Mouse (Mus musculus): Measurements from ENCODE around the gene Pde4b. TPM values are rescaled to one million over a fixed set of nuclear protein-coding genes. Genes with fewer than 3 reads are reported as not detected.
A peak's percentile ranks its signal among the peaks of the same experiment; 100 is the strongest.
"Not testable (repeated sequence)": the region's sequence is repeated elsewhere in the genome, so short reads cannot be mapped to it uniquely, and the experiment has no call there.

Pde4b gene
- total RNA-seq, 1 experiment from 2014 or later = 214 TPM

GRCm38 (mm10) chr4:102480830-102481484, 393.6 kb downstream of the Pde4b start:
- ATAC-seq (replicated peaks in 1 of 2; ENCODE audit: insufficient read depth in 1 of 2, low FRiP score in 2 of 2, low TSS enrichment in 1 of 2, low read depth in 1 of 2, poor library complexity in 2 of 2, severe bottlenecking in 2 of 2) = peak in 1 of 2 experiments; percentile 49; a peak in 2 of 4 replicates

- no peak for ATAC-seq (replicated peaks in 1 of 2; ENCODE audit: insufficient read depth in 1 of 2, low FRiP score in 2 of 2, low TSS enrichment in 1 of 2, low read depth in 1 of 2, poor library complexity in 2 of 2, severe bottlenecking in 2 of 2)
These were observed 396.1 kb downstream of the Pde4b start for GRCm38 (mm10) chr4:102483354-102484018.

- no peak for ATAC-seq (replicated peaks in 1 of 2; ENCODE audit: insufficient read depth in 1 of 2, low FRiP score in 2 of 2, low TSS enrichment in 1 of 2, low read depth in 1 of 2, poor library complexity in 2 of 2, severe bottlenecking in 2 of 2)
These were observed 397.4 kb downstream of the Pde4b start for GRCm38 (mm10) chr4:102484738-102485137.

GRCm38 (mm10) chr4:102486134-102486920, 399.0 kb downstream of the Pde4b start:
- ATAC-seq (replicated peaks in 1 of 2; ENCODE audit: insufficient read depth in 1 of 2, low FRiP score in 2 of 2, low TSS enrichment in 1 of 2, low read depth in 1 of 2, poor library complexity in 2 of 2, severe bottlenecking in 2 of 2) = peak in 1 of 2 experiments; percentile 51; a peak in 2 of 4 replicates

GRCm38 (mm10) chr4:102486921-102487240, 399.5 kb downstream of the Pde4b start:
- no peak for ATAC-seq (replicated peaks in 1 of 2; ENCODE audit: insufficient read depth in 1 of 2, low FRiP score in 2 of 2, low TSS enrichment in 1 of 2, low read depth in 1 of 2, poor library complexity in 2 of 2, severe bottlenecking in 2 of 2)

- no peak for ATAC-seq (replicated peaks in 1 of 2; ENCODE audit: insufficient read depth in 1 of 2, low FRiP score in 2 of 2, low TSS enrichment in 1 of 2, low read depth in 1 of 2, poor library complexity in 2 of 2, severe bottlenecking in 2 of 2)
These were observed 400.7 kb downstream of the Pde4b start for GRCm38 (mm10) chr4:102488000-102488399.

GRCm38 (mm10) chr4:102491468-102492123, 404.3 kb downstream of the Pde4b start:
- no peak for ATAC-seq (replicated peaks in 1 of 2; ENCODE audit: insufficient read depth in 1 of 2, low FRiP score in 2 of 2, low TSS enrichment in 1 of 2, low read depth in 1 of 2, poor library complexity in 2 of 2, severe bottlenecking in 2 of 2)

- ATAC-seq (replicated peaks in 1 of 2; ENCODE audit: insufficient read depth in 1 of 2, low FRiP score in 2 of 2, low TSS enrichment in 1 of 2, low read depth in 1 of 2, poor library complexity in 2 of 2, severe bottlenecking in 2 of 2) = no peak
These were observed 405.6 kb downstream of the Pde4b start for GRCm38 (mm10) chr4:102492911-102493310.

GRCm38 (mm10) chr4:102493342-102494128, 406.2 kb downstream of the Pde4b start:
- peak; percentile 38 to 73; a peak in 2 of 4 replicates for ATAC-seq (replicated peaks in 1 of 2; ENCODE audit: insufficient read depth in 1 of 2, low FRiP score in 2 of 2, low TSS enrichment in 1 of 2, low read depth in 1 of 2, poor library complexity in 2 of 2, severe bottlenecking in 2 of 2)

- ATAC-seq (replicated peaks in 1 of 2; ENCODE audit: insufficient read depth in 1 of 2, low FRiP score in 2 of 2, low TSS enrichment in 1 of 2, low read depth in 1 of 2, poor library complexity in 2 of 2, severe bottlenecking in 2 of 2) = not testable (repeated sequence)
These were observed 406.9 kb downstream of the Pde4b start for GRCm38 (mm10) chr4:102494203-102494602.

GRCm38 (mm10) chr4:102495001-102495400, 407.7 kb downstream of the Pde4b start:
- no peak for ATAC-seq (replicated peaks in 1 of 2; ENCODE audit: insufficient read depth in 1 of 2, low FRiP score in 2 of 2, low TSS enrichment in 1 of 2, low read depth in 1 of 2, poor library complexity in 2 of 2, severe bottlenecking in 2 of 2)

GRCm38 (mm10) chr4:102495474-102495873, 408.1 kb downstream of the Pde4b start:
- peak in 1 of 2 experiments; percentile 52; a peak in 1 of 4 replicates for ATAC-seq (replicated peaks in 1 of 2; ENCODE audit: insufficient read depth in 1 of 2, low FRiP score in 2 of 2, low TSS enrichment in 1 of 2, low read depth in 1 of 2, poor library complexity in 2 of 2, severe bottlenecking in 2 of 2)

- no peak for ATAC-seq (replicated peaks in 1 of 2; ENCODE audit: insufficient read depth in 1 of 2, low FRiP score in 2 of 2, low TSS enrichment in 1 of 2, low read depth in 1 of 2, poor library complexity in 2 of 2, severe bottlenecking in 2 of 2)
These were observed 409.2 kb downstream of the Pde4b start for GRCm38 (mm10) chr4:102496269-102497177.

- ATAC-seq (replicated peaks in 1 of 2; ENCODE audit: insufficient read depth in 1 of 2, low FRiP score in 2 of 2, low TSS enrichment in 1 of 2, low read depth in 1 of 2, poor library complexity in 2 of 2, severe bottlenecking in 2 of 2) = no peak
These were observed 409.9 kb downstream of the Pde4b start for GRCm38 (mm10) chr4:102497221-102497620.

- ATAC-seq (replicated peaks in 1 of 2; ENCODE audit: insufficient read depth in 1 of 2, low FRiP score in 2 of 2, low TSS enrichment in 1 of 2, low read depth in 1 of 2, poor library complexity in 2 of 2, severe bottlenecking in 2 of 2) = peak in 1 of 2 experiments; percentile 40; a peak in 1 of 4 replicates
These were observed 411.0 kb downstream of the Pde4b start for GRCm38 (mm10) chr4:102498169-102498919.

Measured in hematopoietic stem cell, adult 5-6 weeks (primary cell).